Mouse (Mus musculus): ENCODE measurements around the gene Dtx3l. TPM values are rescaled to one million over a fixed set of nuclear protein-coding genes. Genes with fewer than 3 reads are reported as not detected.
"Not testable (repeated sequence)": the region's sequence is repeated elsewhere in the genome, so short reads cannot be mapped to it uniquely, and the experiment has no call there.

Gene Dtx3l
- polyA plus RNA-seq, 1 experiment from 2014 or later = 3.2 TPM

- no peaks in the 10 kb centered on the region for H3K27me3 ChIP-seq (ENCODE audit: control insufficient read depth, insufficient read depth, low read length)
- H3K9ac ChIP-seq (ENCODE audit: low read depth, low read length) = no peak overlapping the region
- no peak overlapping the region for H3K4me3 ChIP-seq (ENCODE audit: low read length)
- H3K4me2 ChIP-seq (replicated peaks; ENCODE audit: low read depth, low read length) = no peak overlapping the region
- H3K4me1 ChIP-seq (ENCODE audit: control insufficient read depth, insufficient read depth, low read length) = no peaks in the 10 kb centered on the region
- H3K36me3 ChIP-seq (ENCODE audit: control insufficient read depth, insufficient read depth, low read length) = no peaks in the 10 kb centered on the region
- H3K9me3 ChIP-seq (ENCODE audit: control insufficient read depth, low read length) = no peaks in the 10 kb centered on the region
- ATAC-seq (ENCODE audit: low FRiP score, low TSS enrichment) = no peak
- no peak overlapping the region for H3K27ac ChIP-seq (ENCODE audit: low read depth, low read length)
- 27% methylated on average over 1 of the region's 1 CpGs for WGBS
Measured at GRCm38 (mm10) chr16:35974021-35974420, 35.1 kb upstream of the Dtx3l start.

- Histone ChIP-seq H3K4me1 (ENCODE audit: control insufficient read depth, insufficient read depth, low read length) (no peaks in the 10 kb centered on the region), H3K36me3 (ENCODE audit: control insufficient read depth, insufficient read depth, low read length) (no peaks in the 10 kb centered on the region), H3K27ac (ENCODE audit: low read depth, low read length) (no peak overlapping the region), H3K9ac (ENCODE audit: low read depth, low read length) (no peak overlapping the region), H3K4me3 (ENCODE audit: low read length) (no peak overlapping the region), H3K4me2 (replicated peaks; ENCODE audit: low read depth, low read length) (no peak overlapping the region), H3K9me3 (ENCODE audit: control insufficient read depth, low read length) (no peaks in the 10 kb centered on the region), H3K27me3 (ENCODE audit: control insufficient read depth, insufficient read depth, low read length) (no peaks in the 10 kb centered on the region)
- WGBS = 23% methylated on average over 2 of the region's 2 CpGs
- peak; percentile 72 for ATAC-seq (ENCODE audit: low FRiP score, low TSS enrichment)
Measured at GRCm38 (mm10) chr16:35968149-35968548, 29.2 kb upstream of the Dtx3l start.

DNA sequence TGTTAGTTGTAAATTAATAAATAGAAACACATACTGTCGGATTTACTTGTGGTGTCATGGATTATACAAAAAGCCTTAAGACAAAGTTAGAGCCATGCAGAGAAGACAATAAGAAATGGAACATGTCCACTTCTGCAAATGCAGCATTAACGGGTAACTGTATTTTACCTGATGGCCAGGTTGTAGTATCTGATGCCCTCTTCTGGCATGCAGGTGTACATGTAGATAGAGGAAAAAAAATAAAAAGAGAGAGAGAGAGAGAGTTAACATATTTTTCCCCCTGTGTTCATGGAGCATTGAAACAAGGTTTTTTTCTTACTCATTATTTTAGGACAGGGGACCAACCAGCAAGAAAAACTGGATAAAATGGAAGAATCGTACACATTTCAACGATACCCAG lies 28.4 kb upstream of the Dtx3l start:
- H3K36me3 ChIP-seq (ENCODE audit: control insufficient read depth, insufficient read depth, low read length) = no peaks in the 10 kb centered on the region
- no peak for ATAC-seq (ENCODE audit: low FRiP score, low TSS enrichment)
- no peaks in the 10 kb centered on the region for H3K27me3 ChIP-seq (ENCODE audit: control insufficient read depth, insufficient read depth, low read length)
- H3K4me2 ChIP-seq (replicated peaks; ENCODE audit: low read depth, low read length) = no peak overlapping the region
- H3K9me3 ChIP-seq (ENCODE audit: control insufficient read depth, low read length) = no peaks in the 10 kb centered on the region
- no peak overlapping the region for H3K27ac ChIP-seq (ENCODE audit: low read depth, low read length)
- 82% methylated on average over 4 of the region's 4 CpGs for WGBS
- no peaks in the 10 kb centered on the region for H3K4me1 ChIP-seq (ENCODE audit: control insufficient read depth, insufficient read depth, low read length)
- no peak overlapping the region for H3K9ac ChIP-seq (ENCODE audit: low read depth, low read length)
- no peak overlapping the region for H3K4me3 ChIP-seq (ENCODE audit: low read length)

DNA sequence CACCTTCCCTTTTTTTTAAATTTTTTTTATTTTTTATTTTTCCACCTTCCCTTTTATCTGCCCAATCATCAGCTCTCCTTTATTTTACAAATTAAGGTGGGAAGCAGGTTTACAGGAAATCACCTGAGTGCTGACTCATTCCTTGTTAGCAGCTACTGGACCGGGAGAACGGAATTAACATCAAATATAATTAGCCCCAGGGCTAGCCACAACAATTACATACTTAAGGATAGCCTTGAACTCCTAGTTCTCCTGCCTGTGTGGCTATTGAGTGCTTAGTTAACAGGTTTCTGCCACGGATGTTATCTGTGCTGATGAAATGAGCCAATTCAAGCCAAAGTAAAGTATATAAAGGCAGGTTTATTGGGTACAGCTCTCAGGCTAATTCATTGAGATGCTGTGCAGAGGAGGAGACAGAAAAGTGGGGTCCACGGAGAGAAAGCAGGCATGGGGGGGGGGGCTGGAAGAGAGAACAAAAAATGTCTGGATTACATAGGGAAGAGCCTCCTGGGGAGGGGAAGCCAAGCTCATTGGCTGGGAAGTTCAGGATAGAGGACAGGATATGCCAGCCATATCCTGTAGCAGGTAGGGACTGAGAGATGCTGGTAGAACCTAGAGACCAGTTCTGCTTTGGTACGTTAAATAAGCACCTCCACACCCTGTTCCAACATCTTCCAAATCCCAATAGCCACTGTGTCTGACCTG lies 27.6 kb upstream of the Dtx3l start:
- Histone ChIP-seq H3K4me3 (ENCODE audit: low read length) (no peak overlapping the region), H3K4me1 (ENCODE audit: control insufficient read depth, insufficient read depth, low read length) (no peaks in the 10 kb centered on the region), H3K36me3 (ENCODE audit: control insufficient read depth, insufficient read depth, low read length) (no peaks in the 10 kb centered on the region), H3K27me3 (ENCODE audit: control insufficient read depth, insufficient read depth, low read length) (no peaks in the 10 kb centered on the region), H3K9me3 (ENCODE audit: control insufficient read depth, low read length) (no peaks in the 10 kb centered on the region), H3K27ac (ENCODE audit: low read depth, low read length) (no peak overlapping the region), H3K9ac (ENCODE audit: low read depth, low read length) (no peak overlapping the region), H3K4me2 (replicated peaks; ENCODE audit: low read depth, low read length) (no peak overlapping the region)
- ATAC-seq (ENCODE audit: low FRiP score, low TSS enrichment) = no peak
- 52% methylated on average over 5 of the region's 5 CpGs for WGBS

DNA sequence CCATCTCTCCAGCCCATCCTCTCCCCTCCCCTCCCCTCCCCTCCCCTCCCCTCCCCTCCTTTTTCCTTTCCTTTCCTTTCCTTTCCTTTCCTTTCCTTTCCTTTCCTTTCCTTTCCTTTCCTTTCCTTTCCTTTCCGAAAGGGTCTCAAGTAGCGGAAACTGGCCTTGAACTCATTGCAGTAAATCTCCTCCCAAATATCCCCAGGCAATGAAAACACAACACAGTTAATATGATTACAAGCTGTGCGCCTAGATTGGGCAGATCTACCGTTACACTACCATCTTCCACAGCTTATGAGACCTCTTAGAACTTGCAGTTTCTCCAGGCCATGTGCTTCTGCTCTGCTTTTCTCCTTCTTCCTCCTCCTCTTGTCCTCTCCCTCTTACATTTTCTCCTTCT lies 27.0 kb upstream of the Dtx3l start:
- 33% methylated on average over 4 of the region's 4 CpGs for WGBS
- not testable (repeated sequence) for H3K36me3 ChIP-seq (ENCODE audit: control insufficient read depth, insufficient read depth, low read length); H3K4me2 ChIP-seq (replicated peaks; ENCODE audit: low read depth, low read length); H3K27ac ChIP-seq (ENCODE audit: low read depth, low read length); H3K9ac ChIP-seq (ENCODE audit: low read depth, low read length); ATAC-seq (ENCODE audit: low FRiP score, low TSS enrichment); H3K4me1 ChIP-seq (ENCODE audit: control insufficient read depth, insufficient read depth, low read length); H3K4me3 ChIP-seq (ENCODE audit: low read length); H3K27me3 ChIP-seq (ENCODE audit: control insufficient read depth, insufficient read depth, low read length); H3K9me3 ChIP-seq (ENCODE audit: control insufficient read depth, low read length)

DNA sequence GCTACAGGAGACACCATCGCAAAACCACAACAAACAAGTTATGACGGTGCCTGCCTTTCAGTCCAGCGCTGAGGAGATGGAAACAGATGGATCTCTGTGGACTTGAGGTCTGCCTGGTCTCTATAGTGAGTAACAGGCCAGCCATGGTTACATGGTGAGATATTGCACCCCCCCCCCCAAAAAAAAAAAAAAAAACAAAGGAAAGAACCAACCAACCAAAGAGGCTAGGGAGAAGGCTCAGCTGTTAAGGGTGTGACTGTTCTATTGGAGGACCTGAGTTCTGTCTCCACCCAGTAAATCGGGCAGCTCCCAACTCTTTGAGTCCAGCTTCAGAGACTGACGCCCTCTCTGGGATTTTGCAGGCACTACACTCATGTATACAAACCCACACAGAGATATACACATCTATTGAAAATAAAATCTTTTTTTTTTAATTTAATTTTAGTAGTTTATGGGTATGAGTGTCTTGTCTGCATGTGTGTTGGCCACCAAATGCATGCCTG lies 13.7 kb upstream of the Dtx3l start:
- Histone ChIP-seq H3K36me3 (ENCODE audit: control insufficient read depth, insufficient read depth, low read length) (no peaks in the 10 kb centered on the region), H3K4me3 (ENCODE audit: low read length) (no peak overlapping the region), H3K4me1 (ENCODE audit: control insufficient read depth, insufficient read depth, low read length) (no peaks in the 10 kb centered on the region), H3K9me3 (ENCODE audit: control insufficient read depth, low read length) (no peaks in the 10 kb centered on the region), H3K4me2 (replicated peaks; ENCODE audit: low read depth, low read length) (no peak overlapping the region), H3K27ac (ENCODE audit: low read depth, low read length) (no peak overlapping the region), H3K9ac (ENCODE audit: low read depth, low read length) (no peak overlapping the region), H3K27me3 (ENCODE audit: control insufficient read depth, insufficient read depth, low read length) (no peaks in the 10 kb centered on the region)
- ATAC-seq (ENCODE audit: low FRiP score, low TSS enrichment) = no peak
- 86% methylated on average over 5 of the region's 5 CpGs for WGBS

DNA sequence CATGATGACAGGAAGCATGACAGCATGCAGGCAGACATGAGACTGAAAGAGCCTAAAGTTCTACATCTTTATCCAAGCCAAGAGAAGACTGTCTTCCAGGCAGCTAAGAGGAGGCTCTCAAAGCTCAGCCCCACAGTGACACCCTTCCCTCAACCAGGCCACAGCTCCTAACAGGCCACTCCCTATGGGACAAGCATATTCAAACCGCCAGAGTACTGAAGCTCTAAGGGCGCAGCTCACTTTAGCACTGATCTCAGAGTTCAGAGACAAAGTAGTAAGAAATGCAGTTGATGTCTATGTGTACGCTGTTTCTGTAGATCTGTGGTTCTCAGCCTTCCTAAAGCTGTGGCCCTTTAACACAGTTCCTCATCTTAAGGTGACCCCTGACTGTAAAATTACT lies 12.3 kb upstream of the Dtx3l start:
- ATAC-seq (ENCODE audit: low FRiP score, low TSS enrichment) = no peak
- WGBS = 93% methylated on average over 3 of the region's 3 CpGs
- no peaks in the 10 kb centered on the region for H3K27me3 ChIP-seq (ENCODE audit: control insufficient read depth, insufficient read depth, low read length)
- no peaks in the 10 kb centered on the region for H3K9me3 ChIP-seq (ENCODE audit: control insufficient read depth, low read length)
- no peak overlapping the region for H3K9ac ChIP-seq (ENCODE audit: low read depth, low read length)
- no peaks in the 10 kb centered on the region for H3K4me1 ChIP-seq (ENCODE audit: control insufficient read depth, insufficient read depth, low read length)
- no peak overlapping the region for H3K27ac ChIP-seq (ENCODE audit: low read depth, low read length)
- no peak overlapping the region for H3K4me2 ChIP-seq (replicated peaks; ENCODE audit: low read depth, low read length)
- H3K4me3 ChIP-seq (ENCODE audit: low read length) = no peak overlapping the region
- H3K36me3 ChIP-seq (ENCODE audit: control insufficient read depth, insufficient read depth, low read length) = no peaks in the 10 kb centered on the region

DNA sequence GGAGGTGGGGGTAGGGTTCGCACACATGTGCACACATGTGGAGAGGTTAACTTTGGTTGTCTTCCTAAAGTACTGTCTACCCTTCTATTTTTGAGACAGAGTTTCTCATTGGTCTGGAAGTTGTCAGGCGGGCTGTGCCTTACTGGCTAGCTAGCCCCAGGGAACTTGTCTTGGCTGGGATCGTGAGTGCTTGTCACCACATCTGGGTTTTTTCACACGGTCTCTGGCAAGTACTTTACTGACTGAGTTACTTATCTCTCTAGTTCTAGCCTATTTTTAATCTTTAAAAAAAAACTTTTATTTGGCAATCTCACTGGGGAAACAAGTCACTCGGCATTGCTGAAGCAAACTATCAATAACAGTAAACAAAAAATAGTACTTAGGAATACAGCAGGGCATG lies 10.3 kb upstream of the Dtx3l start:
- Histone ChIP-seq H3K4me2 (replicated peaks; ENCODE audit: low read depth, low read length) (no peak overlapping the region), H3K36me3 (ENCODE audit: control insufficient read depth, insufficient read depth, low read length) (no peaks in the 10 kb centered on the region), H3K27me3 (ENCODE audit: control insufficient read depth, insufficient read depth, low read length) (no peaks in the 10 kb centered on the region), H3K4me3 (ENCODE audit: low read length) (no peak overlapping the region), H3K9ac (ENCODE audit: low read depth, low read length) (no peak overlapping the region), H3K9me3 (ENCODE audit: control insufficient read depth, low read length) (no peaks in the 10 kb centered on the region), H3K27ac (ENCODE audit: low read depth, low read length) (no peak overlapping the region), H3K4me1 (ENCODE audit: control insufficient read depth, insufficient read depth, low read length) (no peaks in the 10 kb centered on the region)
- WGBS = 84% methylated on average over 5 of the region's 5 CpGs
- no peak for ATAC-seq (ENCODE audit: low FRiP score, low TSS enrichment)

- Histone ChIP-seq H3K4me1 (ENCODE audit: control insufficient read depth, insufficient read depth, low read length) (no peaks in the 10 kb centered on the region), H3K4me3 (ENCODE audit: low read length) (no peak overlapping the region), H3K27me3 (ENCODE audit: control insufficient read depth, insufficient read depth, low read length) (no peaks in the 10 kb centered on the region), H3K27ac (ENCODE audit: low read depth, low read length) (no peak overlapping the region), H3K9ac (ENCODE audit: low read depth, low read length) (no peak overlapping the region), H3K36me3 (ENCODE audit: control insufficient read depth, insufficient read depth, low read length) (no peaks in the 10 kb centered on the region), H3K9me3 (ENCODE audit: control insufficient read depth, low read length) (no peaks in the 10 kb centered on the region), H3K4me2 (replicated peaks; ENCODE audit: low read depth, low read length) (no peak overlapping the region)
- WGBS = 87% methylated on average over 7 of the region's 7 CpGs
- ATAC-seq (ENCODE audit: low FRiP score, low TSS enrichment) = no peak
Measured at GRCm38 (mm10) chr16:35941382-35941781, 2.4 kb upstream of the Dtx3l start.
